Mouse (Mus musculus): ENCODE measurements around the gene Hrh3.

GRCm38 (mm10) chr2:180116081-180116493 lies 11.8 kb upstream of the Hrh3 start:
- no peak for TF ChIP-seq POLR2A (IDR thresholded peaks at IDR 0.05; ENCODE audit: control insufficient read depth, low read depth, low read length)
- no peak for TF ChIP-seq CTCF (IDR thresholded peaks at IDR 0.05; ENCODE audit: control insufficient read depth, insufficient read depth, insufficient replicate concordance, low read depth, low read length)

Data from testis, adult 2 months (tissue).